12 mouse cellular contexts compared by ENCODE assay signal in genomic region chr15:85609266-85610004, GRCm38 (mm10). TPM values are rescaled to one million over a fixed set of nuclear protein-coding genes. Genes with fewer than 3 reads are reported as not detected.
A peak's percentile ranks its signal among the peaks of the same experiment; 100 is the strongest.
DNase-seq lines count a peak whose midpoint lies in the region; ATAC-seq and TF ChIP-seq lines count a peak whose summit lies in the region.
"Had no signal": no experiment of that assay in that cellular context is flagged by ENCODE, and none has a peak within 500 bp of the region (broad histone marks: within the 10 kb centered on the region; RNA-seq: fewer than 3 reads in every experiment).

No protein-coding gene starts in this region.

- H3K27me3 ChIP-seq in heart, adult 2 months (ENCODE audit: control insufficient read depth, insufficient read depth, low read length): no peaks in the 10 kb centered on the region
- H3K27me3 ChIP-seq in liver, postnatal 0 days (ENCODE audit: insufficient read depth, low read length): no peaks in the 10 kb centered on the region

- no peak for TF ChIP-seq POLR2A in heart, adult 2 months (IDR thresholded peaks at IDR 0.05; ENCODE audit: insufficient read depth, low read depth, low read length)
- no peak for TF ChIP-seq POLR2A in cortical plate, adult 2 months (IDR thresholded peaks at IDR 0.05; ENCODE audit: extremely low read depth, insufficient read depth, low read length)

- ATAC-seq in liver, postnatal 0 days: no peak

- H3K4me1 ChIP-seq in heart, adult 2 months (ENCODE audit: control insufficient read depth, insufficient read depth, low read length): peaks cover 24% of the 10 kb centered on the region
- H3K4me1 ChIP-seq in liver, postnatal 0 days (ENCODE audit: insufficient read depth): no peaks in the 10 kb centered on the region; the same call in 1 of the 2 replicates
- no peaks in the 10 kb centered on the region for H3K4me1 ChIP-seq in cortical plate, adult 2 months (ENCODE audit: control insufficient read depth, insufficient read depth, low read length)

- peak; percentile 53 for TF ChIP-seq CTCF in heart, adult 2 months (IDR thresholded peaks at IDR 0.05)
- TF ChIP-seq CTCF in liver, postnatal 0 days (IDR thresholded peaks at IDR 0.05; ENCODE audit: low read depth): peak; percentile 26; the same call in 1 of the 2 replicates
- TF ChIP-seq CTCF in cortical plate, adult 2 months (IDR thresholded peaks at IDR 0.05; ENCODE audit: extremely low read depth, insufficient read depth, low read length): 0 out of 2 replicates have a peak, but pooled peaks have one; percentile 4

- H3K4me2 ChIP-seq in liver, postnatal 0 days (ENCODE audit: low read depth, low read length): no peak overlapping the region
- H3K4me2 ChIP-seq: heart, embryonic 13.5 days; limb, embryonic 12.5 days had no signal

- intact Hi-C loops in heart, adult 2 months (cut with DNase I): loop anchor here (1.0 to 5.0 kb wide), 4 partner anchors 9 to 258 kb away; partner anchors contain the start of gene Cdpf1
- intact Hi-C loops in heart, postnatal 25 days (cut with DNase I): loop anchor here (2.0 to 5.0 kb wide), 2 partner anchors 43 to 63 kb away; no protein-coding TSS in a partner anchor

- H3K9me3 ChIP-seq in liver, postnatal 0 days (ENCODE audit: low read length): no peaks in the 10 kb centered on the region
- H3K9me3 ChIP-seq: heart, embryonic 13.5 days had no signal

- 86% methylated on average over 5 of the region's 5 CpGs for WGBS in heart, adult 2 months
- 73% methylated on average over 5 of the region's 5 CpGs for WGBS in liver, postnatal 0 days (ENCODE audit: insufficient replicate concordance)

- peak overlapping the region; percentile 97 for H3K27ac ChIP-seq in heart, adult 2 months
- no peak overlapping the region for H3K27ac ChIP-seq in liver, postnatal 0 days (ENCODE audit: low read depth)
- no peak overlapping the region for H3K27ac ChIP-seq in cortical plate, adult 2 months (ENCODE audit: insufficient read depth, low read length)
- H3K27ac ChIP-seq: heart, embryonic 13.5 days; limb, embryonic 12.5 days had no signal

- peak in 1 of 2 experiments; percentile 8 for DNase-seq in heart, adult 2 months
- no peak for DNase-seq in heart, postnatal 25 days (ENCODE audit: low spot score)
- no peak for DNase-seq in liver, postnatal 0 days
- DNase-seq in liver (no peak), ES-CJ7 (ENCODE audit: low read depth, low spot score) (peak; percentile 55)
- DNase-seq in adrenal gland, postnatal 14 days: no peak
- DNase-seq: lung, postnatal 10 days; thymus, postnatal 25 days had no signal

- no peaks in the 10 kb centered on the region; the same call in 1 of the 2 replicates for H3K36me3 ChIP-seq in heart, adult 2 months (ENCODE audit: control insufficient read depth, insufficient read depth, low read length)
- H3K36me3 ChIP-seq in liver, postnatal 0 days (replicated peaks; ENCODE audit: insufficient read depth, low read length): no peaks in the 10 kb centered on the region
- H3K36me3 ChIP-seq: G1E; heart, embryonic 13.5 days; limb, embryonic 12.5 days had no signal

- no peak for TF ChIP-seq EP300 in heart, adult 2 months (IDR thresholded peaks at IDR 0.05; ENCODE audit: insufficient read depth, low read depth, low read length)
- TF ChIP-seq EP300 in liver, postnatal 0 days (IDR thresholded peaks at IDR 0.05; ENCODE audit: low read depth): no peak

- H3K79me2 ChIP-seq in heart, adult 2 months (replicated peaks; ENCODE audit: control insufficient read depth, insufficient read depth, low read length): no peaks in the 10 kb centered on the region

- no peak overlapping the region for H3K4me3 ChIP-seq in heart, adult 2 months
- H3K4me3 ChIP-seq in liver, postnatal 0 days (ENCODE audit: low read depth, low read length): no peak overlapping the region
- H3K4me3 ChIP-seq in cortical plate, adult 2 months (ENCODE audit: insufficient read depth, low read length): no peak overlapping the region
- H3K4me3 ChIP-seq: heart, embryonic 13.5 days; limb, embryonic 12.5 days had no signal

- H3K9ac ChIP-seq in heart, adult 2 months (ENCODE audit: low read depth, low read length): no peak overlapping the region
- H3K9ac ChIP-seq in liver, postnatal 0 days (replicated peaks): no peak overlapping the region
- H3K9ac ChIP-seq: heart, embryonic 13.5 days; limb, embryonic 12.5 days had no signal

RNA-seq across cellular contexts. Expression of gene Wnt7b, which starts 27.2 kb away (rescaled TPM):
- total RNA-seq in heart, adult 2 months (2021): under 1 TPM; 0.14 to 0.18 TPM
- 0.12 and 0.41 TPM in 2 replicates for polyA plus RNA-seq in heart, adult 2 months (2012; rRNA removed)
- under 1 TPM; 0.13 to 0.17 TPM for total RNA-seq in heart, postnatal 25 days (2021)
- 0.05 and 0.09 TPM in 2 replicates for polyA plus RNA-seq in liver, postnatal 0 days (2015; fragmentation: Nextera tagmentation; extraction: Ambion mirVana)
- polyA plus RNA-seq in cortical plate, adult 2 months (2012; rRNA removed): 21.7 and 22.7 TPM in 2 replicates
- total RNA-seq in adrenal gland, postnatal 14 days (2021): 0.30 and 0.75 TPM in 2 replicates
- polyA plus RNA-seq: G1E had no signal
